Mouse (Mus musculus) neutrophil, adult 5-6 weeks (primary cell): ENCODE data around the gene Cox7a2l. TPM values are rescaled to one million over a fixed set of nuclear protein-coding genes. Genes with fewer than 3 reads are reported as not detected.
A peak's percentile ranks its signal among the peaks of the same experiment; 100 is the strongest.

Source experiments
- ATAC-seq: fragments of 151-379, 151-347 bp; 2 replicates; pipeline ENCODE4 v1.8.0; 2017; ENCODE audit warnings: mild to moderate bottlenecking, moderate TSS enrichment; ENCODE audit not compliant: insufficient number of reproducible peaks, poor library complexity, low FRiP score, severe bottlenecking; ENCODE audit errors: extremely low read depth
- total RNA-seq: library from RNA; stranded (forward); fragments of 200-1000 nt; gene quantifications from 2 replicates; pipeline ENCODE4 v1.2.3, GENCODE M21; 2017

Cox7a2l gene
- total RNA-seq, result 271 and 291 TPM in 2 replicates

DNA sequence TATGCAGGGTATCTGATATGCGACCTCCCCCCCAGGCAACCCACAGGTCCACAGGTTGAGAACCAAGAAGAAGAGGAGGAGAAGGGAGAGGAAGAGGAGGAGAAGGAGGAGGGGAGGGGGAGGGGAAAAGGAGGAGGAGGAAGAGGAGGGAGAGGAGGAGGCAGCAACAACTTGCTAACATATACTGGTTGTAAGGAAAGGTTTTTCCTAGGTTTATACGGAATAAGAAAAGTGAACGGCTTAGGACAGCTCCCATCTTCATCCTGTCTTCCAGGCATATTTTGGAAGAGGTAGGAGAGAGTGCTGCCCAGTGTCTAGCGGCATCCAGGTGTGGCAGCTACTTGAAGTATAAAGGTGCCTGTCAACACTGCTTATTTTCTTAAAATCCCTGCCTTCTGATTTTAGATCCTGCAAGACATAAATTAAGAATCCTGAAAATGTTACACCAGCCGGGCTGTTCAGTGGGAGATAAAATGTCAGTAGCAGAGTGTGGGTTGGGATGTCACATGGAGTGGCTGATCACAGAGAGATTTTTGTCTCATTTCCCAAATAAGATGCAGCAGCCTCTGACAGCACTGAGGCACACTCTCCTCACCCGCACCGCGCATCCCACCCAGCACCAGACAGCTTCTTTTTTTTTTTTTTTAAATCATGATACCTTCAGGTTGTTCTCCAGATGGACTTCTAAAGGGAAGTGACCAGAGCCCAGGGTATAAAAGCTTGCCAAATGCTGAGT lies at the start of gene Cox7a2l:
Gene Cox7a2l (minus strand): TSS at position 51 of the 736 bp plus-strand sequence.
- ATAC-seq, result no peak

GRCm38 (mm10) chr17:83565506-83565905 lies 48.4 kb upstream of the Cox7a2l start:
- ATAC-seq, result no peak

- no peak for ATAC-seq
Measured at GRCm38 (mm10) chr17:83564119-83564820, 47.1 kb upstream of the Cox7a2l start.

DNA sequence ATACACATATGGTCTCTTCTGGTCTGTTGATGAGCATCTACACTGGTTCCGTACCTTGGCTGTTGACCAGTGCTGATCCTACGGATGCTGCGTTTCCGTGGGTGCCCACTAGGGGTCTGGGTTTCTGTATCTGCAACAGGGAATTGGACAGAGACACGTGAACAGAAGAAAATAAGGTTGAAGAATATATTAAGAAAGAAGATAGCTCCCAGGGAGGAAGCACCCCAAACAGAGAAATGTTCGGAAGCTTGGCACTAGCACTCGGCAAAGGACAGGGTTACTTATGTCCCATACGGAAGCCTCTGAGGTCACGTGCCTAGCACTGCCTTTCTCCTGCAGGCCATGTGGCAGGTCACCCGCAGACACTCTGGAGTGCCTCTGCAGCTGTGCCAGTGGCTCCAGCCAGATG lies 46.6 kb upstream of the Cox7a2l start:
- peak; percentile 41; the same call in 1 of the 2 replicates for ATAC-seq

- no peak for ATAC-seq
Measured at GRCm38 (mm10) chr17:83562153-83563010, 45.3 kb upstream of the Cox7a2l start.

GRCm38 (mm10) chr17:83559081-83559480 lies 42.0 kb upstream of the Cox7a2l start:
- no peak for ATAC-seq

GRCm38 (mm10) chr17:83555836-83556235 lies 38.7 kb upstream of the Cox7a2l start:
- ATAC-seq, result no peak

GRCm38 (mm10) chr17:83554997-83555396 lies 37.9 kb upstream of the Cox7a2l start:
- no peak for ATAC-seq

DNA sequence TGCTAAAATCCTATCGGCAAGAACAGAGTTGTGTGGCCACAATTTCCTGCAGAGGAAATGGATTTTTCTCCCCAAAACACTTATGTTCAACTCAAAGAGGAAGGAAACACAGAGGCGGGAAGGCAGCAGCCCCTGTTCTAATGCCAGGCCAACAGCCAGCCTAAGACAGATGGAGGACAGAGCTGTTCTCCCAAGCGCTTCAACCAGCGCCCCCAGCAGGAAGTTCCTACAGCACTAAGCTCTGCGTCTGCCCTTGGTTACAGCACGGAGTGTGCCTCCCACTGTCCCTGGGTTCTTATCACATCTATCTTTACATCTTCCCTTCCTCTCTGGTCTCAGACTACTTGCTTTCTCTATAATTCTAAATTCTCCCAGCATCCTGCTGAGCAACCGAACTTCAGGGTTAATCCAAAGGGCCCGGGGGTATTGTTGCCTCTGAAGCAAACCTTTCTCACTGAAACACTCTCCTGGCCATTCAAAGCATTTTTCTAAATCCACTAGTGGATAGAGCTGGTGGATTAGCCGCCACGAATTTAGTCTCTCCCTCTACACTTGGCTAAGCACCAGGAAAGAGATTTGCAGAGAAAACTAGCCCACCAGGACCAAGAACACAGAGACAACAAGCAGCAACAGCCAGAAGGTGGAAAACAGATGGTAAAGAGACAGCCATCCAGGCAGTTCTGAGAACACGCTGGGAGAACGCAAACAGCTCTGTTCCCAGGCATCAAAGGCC lies 31.5 kb upstream of the Cox7a2l start:
- ATAC-seq, result 0 out of 2 replicates have a peak, but pooled peaks have one; percentile 23

DNA sequence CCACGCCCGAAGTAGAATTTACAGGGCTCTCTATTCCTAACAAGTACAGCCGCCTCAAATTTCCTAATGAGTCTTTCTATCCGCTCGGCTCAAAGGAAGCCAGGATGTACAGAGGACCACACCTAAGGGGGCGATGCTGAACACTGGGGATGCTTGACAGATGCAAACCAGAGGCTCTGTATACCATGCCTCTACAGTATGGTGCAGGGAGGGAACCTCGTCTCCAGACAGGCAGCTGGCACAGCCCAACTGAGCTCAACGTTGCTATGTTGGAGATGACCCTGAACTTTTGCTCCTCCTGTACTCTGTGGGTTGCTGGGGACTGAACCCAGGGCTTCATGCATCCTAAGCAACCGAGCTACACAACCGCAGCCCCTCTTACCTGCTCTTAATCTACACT lies 30.0 kb upstream of the Cox7a2l start:
- ATAC-seq, result no peak

GRCm38 (mm10) chr17:83545756-83546742 lies 28.9 kb upstream of the Cox7a2l start:
- peak; percentile 30; the same call in 1 of the 2 replicates for ATAC-seq

GRCm38 (mm10) chr17:83545259-83545658 lies 28.1 kb upstream of the Cox7a2l start:
- no peak for ATAC-seq

GRCm38 (mm10) chr17:83542424-83542823 lies 25.3 kb upstream of the Cox7a2l start:
- ATAC-seq, result no peak

DNA sequence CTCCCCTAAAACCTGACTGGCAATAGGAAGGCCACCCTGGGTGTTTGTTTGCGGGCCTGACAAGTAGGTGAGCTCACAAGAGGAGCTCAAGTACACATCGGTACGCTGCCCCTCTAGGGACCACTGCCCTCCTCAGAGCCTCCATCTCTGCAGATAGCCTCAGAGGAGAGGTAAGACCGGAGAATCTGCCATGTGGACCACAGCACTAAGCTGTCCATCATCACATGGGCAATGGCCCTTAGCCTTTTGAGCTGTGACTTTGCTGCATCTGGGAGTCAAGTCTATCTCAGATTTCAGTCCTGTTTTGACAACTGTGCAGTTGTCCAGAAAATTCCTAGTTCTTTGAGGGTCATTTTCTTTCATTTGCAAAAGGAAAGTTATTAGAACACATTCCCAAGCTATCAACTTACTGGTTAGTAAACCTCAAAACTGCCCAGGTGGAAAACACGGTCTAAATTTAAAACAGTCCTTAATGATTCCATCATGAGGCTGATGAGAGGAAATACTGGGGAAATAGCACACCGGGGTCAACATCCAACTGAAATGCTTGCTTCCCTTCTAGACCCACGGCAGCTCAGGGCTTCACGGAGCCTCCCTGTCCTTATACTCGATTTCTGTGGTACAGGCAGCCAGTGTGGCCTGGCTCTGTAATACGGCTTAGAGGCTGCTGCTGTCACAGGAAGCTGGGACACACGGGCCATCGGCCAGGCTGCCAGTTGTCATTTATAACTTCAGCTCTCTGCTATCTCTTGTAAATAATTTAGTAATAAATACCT lies 22.3 kb upstream of the Cox7a2l start:
- ATAC-seq, result no peak

DNA sequence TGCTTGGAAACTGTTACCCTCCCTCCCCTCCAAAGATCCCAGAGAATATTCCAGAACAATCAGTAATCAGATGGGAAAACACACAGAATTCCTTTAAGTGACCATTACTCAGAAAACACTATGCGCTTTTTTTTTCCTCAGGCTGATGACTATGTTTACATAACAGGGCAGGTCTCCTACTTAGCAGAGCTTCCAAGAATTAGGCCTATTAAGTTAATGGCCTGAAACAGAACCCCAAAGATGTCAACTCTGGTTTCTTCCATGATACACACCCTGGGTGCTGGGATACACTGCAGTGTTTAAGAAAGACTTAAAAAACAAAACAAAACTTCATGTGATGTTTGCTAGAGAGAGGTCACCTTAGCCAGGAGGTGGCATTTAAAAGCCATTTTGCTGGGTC lies 21.6 kb upstream of the Cox7a2l start:
- no peak for ATAC-seq

DNA sequence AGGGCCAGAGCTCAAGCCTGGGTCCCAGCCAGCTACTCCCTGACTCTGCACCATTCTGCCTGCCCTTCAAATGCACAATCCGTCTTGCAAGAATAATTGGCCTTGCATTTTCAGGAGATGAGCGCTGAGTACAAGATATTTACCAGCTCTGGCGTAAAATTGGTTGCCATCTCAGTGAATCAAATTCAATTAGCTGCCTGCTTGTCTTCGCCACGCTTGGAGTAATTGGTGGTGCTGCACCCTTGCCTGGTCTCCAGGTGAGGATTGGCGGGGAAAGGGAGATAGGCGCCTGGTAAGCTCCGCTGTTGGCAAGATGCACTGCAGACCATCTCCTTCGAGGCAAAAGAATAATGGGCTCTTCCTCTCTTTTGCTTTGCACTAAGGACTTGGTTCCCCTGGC lies 21.0 kb upstream of the Cox7a2l start:
- no peak for ATAC-seq

DNA sequence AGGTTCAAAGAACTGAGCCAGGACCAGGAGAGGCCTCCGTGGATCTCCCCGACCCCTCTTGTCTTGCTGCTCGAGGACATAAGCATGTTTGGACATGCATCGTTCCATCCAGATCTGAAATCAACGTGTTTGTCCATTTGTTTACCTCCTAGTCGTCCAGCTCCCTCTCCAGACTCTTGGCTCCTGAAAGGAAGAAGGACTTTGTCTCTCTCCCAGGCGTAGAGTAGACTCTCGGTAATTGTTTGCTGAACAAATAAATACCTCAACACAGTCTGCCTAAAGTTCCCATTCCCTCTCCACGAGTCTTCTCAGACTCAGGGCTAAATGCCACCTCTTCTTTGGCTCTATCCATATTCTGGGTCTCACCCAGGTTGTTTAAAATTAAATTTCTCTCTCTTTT lies 16.0 kb upstream of the Cox7a2l start:
- ATAC-seq, result no peak
